In genomic region chr9:65696337-65696736, GRCm38 (mm10) we compare ENCODE assay signal across 9 mouse cellular contexts. TPM values are rescaled to one million over a fixed set of nuclear protein-coding genes. Genes with fewer than 3 reads are reported as not detected.
DNase-seq lines count a peak whose midpoint lies in the region; ATAC-seq and TF ChIP-seq lines count a peak whose summit lies in the region.
"Had no signal": no experiment of that assay in that cellular context is flagged by ENCODE, and none has a peak within 500 bp of the region (broad histone marks: within the 10 kb centered on the region; RNA-seq: fewer than 3 reads in every experiment).

No protein-coding gene starts in this region.

- no peaks in the 10 kb centered on the region for H3K27me3 ChIP-seq in liver, adult 2 months (ENCODE audit: control insufficient read depth, insufficient read depth, low read length)
- H3K27me3 ChIP-seq in liver, embryonic 11.5 days (replicated peaks; ENCODE audit: control insufficient read depth, insufficient read depth, low read length), result no peaks in the 10 kb centered on the region
- no peaks in the 10 kb centered on the region for H3K27me3 ChIP-seq in limb, embryonic 15.5 days

- H3K79me2 ChIP-seq in liver, adult 2 months (ENCODE audit: control insufficient read depth, insufficient read depth, low read length), result no peaks in the 10 kb centered on the region; the same call in 1 of the 2 replicates

- no peak overlapping the region for H3K9ac ChIP-seq in liver, adult 2 months (ENCODE audit: low read depth, low read length)
- no peak overlapping the region for H3K9ac ChIP-seq in liver, embryonic 11.5 days (ENCODE audit: low read depth, low read length)
- no peak overlapping the region for H3K9ac ChIP-seq in limb, embryonic 15.5 days

- H3K36me3 ChIP-seq in liver, adult 2 months (ENCODE audit: control insufficient read depth, insufficient read depth, low read length), result peaks cover 18% of the 10 kb centered on the region
- peaks cover 16% of the 10 kb centered on the region; the same call in 1 of the 2 replicates for H3K36me3 ChIP-seq in liver, embryonic 11.5 days (ENCODE audit: control insufficient read depth, insufficient read depth, low read length)
- peaks cover 72% of the 10 kb centered on the region for H3K36me3 ChIP-seq in limb, embryonic 15.5 days

- no peak overlapping the region for H3K27ac ChIP-seq in liver, adult 2 months (replicated peaks; ENCODE audit: insufficient read depth, low read depth, low read length)
- no peak overlapping the region for H3K27ac ChIP-seq in liver, embryonic 11.5 days (ENCODE audit: low read depth, low read length)
- peak overlapping the region; percentile 22; the same call in 1 of the 2 replicates for H3K27ac ChIP-seq in embryonic fibroblast, embryonic 13.5 days (ENCODE audit: insufficient read depth, low read length)
- H3K27ac ChIP-seq in limb, embryonic 15.5 days, result peak overlapping the region; percentile 54

- no peak overlapping the region for H3K4me2 ChIP-seq in liver, embryonic 11.5 days
- H3K4me2 ChIP-seq in limb, embryonic 15.5 days, result no peak overlapping the region

- TF ChIP-seq CTCF in liver, adult 2 months (IDR thresholded peaks at IDR 0.05; ENCODE audit: low read depth, low read length), result no peak
- no peak for TF ChIP-seq CTCF in embryonic fibroblast, embryonic 13.5 days (IDR thresholded peaks at IDR 0.05; ENCODE audit: borderline replicate concordance, insufficient read depth, low read length)

- H3K4me1 ChIP-seq in liver, adult 2 months (ENCODE audit: control insufficient read depth, insufficient read depth, low read length), result no peaks in the 10 kb centered on the region; the same call in 1 of the 2 replicates
- no peaks in the 10 kb centered on the region for H3K4me1 ChIP-seq in liver, embryonic 11.5 days (replicated peaks; ENCODE audit: control insufficient read depth, insufficient read depth, low read length)
- no peaks in the 10 kb centered on the region for H3K4me1 ChIP-seq in embryonic fibroblast, embryonic 13.5 days (ENCODE audit: control insufficient read depth, insufficient read depth, low read length)
- H3K4me1 ChIP-seq in limb, embryonic 15.5 days, result peaks cover 14% of the 10 kb centered on the region

- H3K4me3 ChIP-seq in liver, adult 2 months (ENCODE audit: insufficient read depth, low read depth, low read length), result no peak overlapping the region
- no peak overlapping the region for H3K4me3 ChIP-seq in liver, embryonic 11.5 days (ENCODE audit: low read depth, low read length)
- H3K4me3 ChIP-seq in embryonic fibroblast, embryonic 13.5 days (ENCODE audit: insufficient read depth, low read length), result no peak overlapping the region
- H3K4me3 ChIP-seq in limb, embryonic 15.5 days, result no peak overlapping the region

- no peak for TF ChIP-seq POLR2A in liver, adult 2 months (IDR thresholded peaks at IDR 0.05; ENCODE audit: extremely low read depth, insufficient read depth, low read length)
- TF ChIP-seq POLR2A in embryonic fibroblast, embryonic 13.5 days (IDR thresholded peaks at IDR 0.05; ENCODE audit: low read depth, low read length), result no peak

- DNase-seq in cerebellum, adult 11-12 months, result peak; percentile 42
- no peak for DNase-seq in cerebellum, postnatal 4 days (ENCODE audit: low spot score in 2 of 2)
- DNase-seq in liver, adult 2 months (ENCODE audit: extremely low read depth, low read depth, low spot score), result peak; percentile 51
- DNase-seq in liver, embryonic 11.5 days (ENCODE audit: low spot score), result no peak
- no peak for DNase-seq in urinary bladder, postnatal 25 days (ENCODE audit: low spot score)
- DNase-seq in layer of hippocampus, postnatal 25 days (ENCODE audit: extremely low spot score in 1 of 2, low spot score in 1 of 2), result no peak
- DNase-seq: thymus, postnatal 14 days had no signal

- ATAC-seq in liver, embryonic 11.5 days (replicated peaks; ENCODE audit: low FRiP score), result no peak
- no peak for ATAC-seq in limb, embryonic 15.5 days (ENCODE audit: insufficient number of reproducible peaks, low FRiP score, low TSS enrichment, low read depth)

- no peaks in the 10 kb centered on the region for H3K9me3 ChIP-seq in liver, embryonic 11.5 days (ENCODE audit: control insufficient read depth, low read length)
- no peaks in the 10 kb centered on the region for H3K9me3 ChIP-seq in limb, embryonic 15.5 days

RNA-seq across cellular contexts. Expression of gene Oaz2, which starts 28.5 kb away (rescaled TPM):
- 14.7 and 20.6 TPM in 2 replicates for total RNA-seq in liver, adult 2 months (2014; rRNA removed)
- polyA plus RNA-seq in liver, adult 2 months (2012; rRNA removed), result 27.5 and 29.6 TPM in 2 replicates
- 119 and 123 TPM in 2 replicates for polyA plus RNA-seq in liver, embryonic 11.5 days (2014; fragmentation: Nextera tagmentation; extraction: Ambion mirVana)
- polyA plus RNA-seq in embryonic fibroblast, embryonic 13.5 days (2011; ENCODE audit: insufficient read length, low read depth, missing spikeins), result 88.1 and 93.0 TPM in 2 replicates
- polyA plus RNA-seq in limb, embryonic 15.5 days (2015; fragmentation: Nextera tagmentation; extraction: Ambion mirVana), result 315 and 328 TPM in 2 replicates
- total RNA-seq in layer of hippocampus, postnatal 25 days (2021), result 100 to 1,000 TPM; 199 to 217 TPM

Comparison
In these comparisons a context has a peak if more than half of its experiments do, and no peak if none do; other contexts are left out.
1. DNase-seq: peak in cerebellum, adult 11-12 months (single experiment) and liver, adult 2 months (single experiment); none in cerebellum, postnatal 4 days (0 of 2), liver, embryonic 11.5 days (single experiment), urinary bladder, postnatal 25 days (single experiment) and layer of hippocampus, postnatal 25 days (0 of 2).
2. H3K27ac ChIP-seq: peak in embryonic fibroblast, embryonic 13.5 days (single experiment) and limb, embryonic 15.5 days (single experiment); none in liver, adult 2 months (single experiment) and liver, embryonic 11.5 days (single experiment).